Mouse (Mus musculus): Measurements from ENCODE around the gene Bivm.

Bivm gene

GRCm38 (mm10) chr1:44178086-44178485 is 59.3 kb downstream of the Bivm start:
- DNase-seq (ENCODE audit: low spot score), result no peak

GRCm38 (mm10) chr1:44186396-44186795 is 67.6 kb downstream of the Bivm start:
- DNase-seq (ENCODE audit: low spot score), result no peak

All from spleen, adult 12 weeks (tissue).